Mouse (Mus musculus) cerebellum, adult 2 months (tissue): Measurements from ENCODE around the gene Arf5.

Experiments used
- CTCF ChIP-seq: fragments of 200-500 bp; IDR thresholded peaks from 2 replicates; pipeline ENCODE4 v1.5.1; 2011; ENCODE audit warnings: low read depth, mild to moderate bottlenecking, control low read depth, low read length, moderate library complexity, borderline replicate concordance; ENCODE audit not compliant: insufficient read depth
- POLR2A ChIP-seq: fragments of 200-500 bp; IDR thresholded peaks from 2 replicates; pipeline ENCODE4 v1.6.1; 2011; ENCODE audit warnings: low read length, control low read depth, borderline replicate concordance; ENCODE audit not compliant: insufficient read depth

GRCm38 (mm10) chr6:28449253-28449652, 25.9 kb downstream of the Arf5 start, which contains the start of gene Pax4:
- no peak for TF ChIP-seq CTCF
- no peak for TF ChIP-seq POLR2A
